Mouse (Mus musculus) heart, adult 9 months (tissue): Measurements from ENCODE around the gene Rnase4.

ENCODE experiments used
- DNase-seq, 2 experiments: peaks; one replicate each; pipeline ENCODE4 v3.0.0; 2022; ENCODE audit warnings: low spot score in 2 of 2

Rnase4 gene

DNA sequence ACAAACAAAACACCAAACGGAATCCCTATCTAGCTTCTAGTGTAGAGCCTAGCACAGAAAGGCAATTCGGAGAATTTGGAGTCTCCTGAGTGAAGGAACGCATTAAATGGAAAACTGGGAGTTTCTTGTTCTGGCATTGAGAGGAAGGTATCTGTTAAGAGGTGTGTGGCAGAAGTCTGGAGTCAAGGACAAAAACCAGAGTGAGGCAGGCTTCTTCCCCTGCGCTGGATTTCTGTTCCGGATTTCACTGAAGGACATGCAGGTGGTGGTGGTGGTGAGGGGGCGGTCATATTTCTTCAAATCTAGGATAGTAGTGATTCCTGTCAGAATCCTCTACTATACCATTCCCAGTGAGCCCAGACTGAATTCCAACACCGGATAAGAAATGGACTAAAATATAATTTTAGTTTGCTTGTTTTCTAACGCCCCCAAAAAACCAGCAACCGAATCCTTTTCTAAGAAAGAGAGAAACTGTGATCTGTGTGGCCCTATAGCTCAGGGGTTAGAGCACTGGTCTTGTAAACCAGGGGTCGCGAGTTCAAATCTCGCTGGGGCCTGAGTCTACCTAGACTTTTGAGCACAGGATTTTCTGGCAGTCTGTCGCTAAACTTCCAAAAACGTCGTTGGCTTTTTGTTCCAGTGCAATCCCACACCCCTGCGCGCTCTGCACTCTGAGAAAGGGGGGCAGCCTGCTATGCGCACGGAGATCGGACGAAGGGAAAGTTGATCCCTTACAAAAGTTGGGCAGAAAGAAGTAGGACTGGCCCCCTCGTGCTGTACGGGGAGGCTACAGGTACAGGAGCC, 2.5 kb upstream of the Rnase4 start:
- peak; percentile 78 to 92 for DNase-seq

- peak; percentile 96 to 99 for DNase-seq
Observed at GRCm38 (mm10) chr14:51088970-51089673, 1.8 kb upstream of the Rnase4 start.

DNA sequence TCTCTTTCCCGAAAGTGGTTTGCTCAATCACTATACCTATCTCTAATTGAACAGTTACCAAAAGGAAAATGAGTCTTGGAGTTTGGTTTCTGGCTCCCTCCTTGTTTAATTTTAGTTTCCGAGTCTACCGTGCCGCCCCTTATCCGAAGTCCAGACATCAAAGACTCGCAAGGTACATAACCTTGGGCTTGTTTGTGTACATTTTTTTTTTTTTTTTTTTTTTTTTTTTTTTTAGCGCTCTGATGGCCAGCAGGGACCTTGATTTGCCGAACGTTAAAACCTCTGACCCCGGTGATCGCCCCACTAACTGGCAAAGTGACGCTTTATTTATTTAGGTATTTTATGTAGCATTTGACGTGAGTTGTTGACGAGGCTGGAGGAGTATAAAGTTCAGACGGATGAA, 1.2 kb upstream of the Rnase4 start:
- DNase-seq: no peak

DNA sequence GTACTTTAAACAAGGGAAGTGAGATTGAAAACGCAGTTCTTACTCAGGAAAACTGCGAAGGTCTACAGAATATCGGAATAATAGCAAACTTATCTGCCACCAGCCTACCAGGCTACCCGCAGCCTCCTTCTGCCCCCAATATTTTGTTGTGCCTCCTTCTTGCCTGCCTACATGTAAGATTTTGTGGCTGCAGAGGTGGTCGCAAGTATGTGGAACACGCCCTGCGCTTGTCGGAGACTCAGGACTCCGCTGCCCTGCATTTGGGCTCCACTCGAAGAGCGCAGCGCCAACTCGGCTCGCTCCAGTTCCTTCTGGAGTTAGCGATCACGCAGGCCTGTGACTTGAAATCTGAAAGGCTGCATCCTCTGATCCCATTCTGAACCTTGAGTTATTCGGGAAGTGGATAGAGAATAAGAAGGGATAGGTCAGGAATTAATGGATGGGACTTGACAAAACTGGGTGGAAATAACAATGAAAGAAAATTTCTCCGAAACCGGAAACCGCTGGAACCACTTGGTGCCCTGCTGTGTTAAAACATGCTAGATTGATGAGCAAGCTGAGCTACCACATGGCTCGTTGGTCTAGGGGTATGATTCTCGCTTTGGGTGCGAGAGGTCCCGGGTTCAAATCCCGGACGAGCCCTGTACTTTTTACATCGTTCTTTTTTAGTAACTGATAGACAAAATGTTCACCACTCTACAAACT, 648 bp upstream of the Rnase4 start:
- peak; percentile 76 to 91 for DNase-seq

DNA sequence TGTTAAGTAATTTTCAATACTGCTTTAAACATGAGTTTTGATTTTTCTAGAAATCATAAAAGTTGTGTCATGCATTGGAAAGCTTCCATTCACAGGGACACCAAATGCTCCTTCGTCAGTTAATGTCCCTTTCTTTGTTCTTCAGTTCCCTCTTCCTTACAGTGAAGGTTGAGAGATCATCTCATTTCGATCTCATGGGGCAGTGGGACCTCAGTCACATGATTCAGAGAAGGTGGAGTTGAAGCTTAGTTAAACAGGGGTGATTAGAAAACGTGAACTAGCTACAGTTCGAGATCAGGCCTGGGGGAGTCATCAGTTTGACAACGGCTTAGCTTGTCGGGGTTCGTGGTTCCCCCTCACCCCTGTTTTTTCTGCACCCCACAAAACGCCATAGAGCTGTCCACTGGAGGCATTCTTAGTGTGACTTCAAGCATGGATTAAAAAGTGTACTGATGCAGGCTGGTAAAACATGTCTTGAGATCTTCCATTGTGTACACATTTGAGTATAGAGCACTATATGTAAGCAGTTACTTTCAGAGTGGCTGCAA, 1.3 kb downstream of the Rnase4 start:
- peak; percentile 31 to 33 for DNase-seq

GRCm38 (mm10) chr14:51093496-51093895, 2.6 kb downstream of the Rnase4 start:
- DNase-seq: peak; percentile 41 to 57

GRCm38 (mm10) chr14:51094096-51094875, 3.4 kb downstream of the Rnase4 start:
- peak; percentile 25 to 51 for DNase-seq

DNA sequence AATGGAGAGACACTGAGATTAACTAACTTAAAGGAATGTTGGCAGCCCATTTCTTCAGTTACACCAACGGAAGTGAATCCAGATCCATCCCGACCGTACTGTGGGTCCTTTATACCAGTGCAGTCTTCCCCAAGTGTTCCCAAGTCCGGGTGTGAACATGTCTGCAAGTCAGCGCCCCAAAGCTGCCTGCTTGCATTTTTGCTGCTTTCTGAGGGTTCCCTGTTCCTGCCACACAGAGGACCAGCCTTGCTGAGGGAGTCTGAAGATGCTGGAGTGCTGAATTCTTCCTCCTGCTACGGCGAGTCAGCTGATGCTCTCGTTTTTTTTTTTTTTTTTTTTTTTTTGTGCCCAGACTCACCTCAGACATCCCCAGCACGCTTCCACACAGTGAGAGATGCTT, 4.0 kb downstream of the Rnase4 start:
- peak in 1 of 2 experiments; percentile 35 for DNase-seq

- no peak for DNase-seq
Observed at GRCm38 (mm10) chr14:51095736-51096524, 5.1 kb downstream of the Rnase4 start.

- peak; percentile 64 to 83 for DNase-seq
Observed at GRCm38 (mm10) chr14:51098300-51098699, 7.4 kb downstream of the Rnase4 start.

GRCm38 (mm10) chr14:51098921-51099320, 8.0 kb downstream of the Rnase4 start:
- no peak for DNase-seq

DNA sequence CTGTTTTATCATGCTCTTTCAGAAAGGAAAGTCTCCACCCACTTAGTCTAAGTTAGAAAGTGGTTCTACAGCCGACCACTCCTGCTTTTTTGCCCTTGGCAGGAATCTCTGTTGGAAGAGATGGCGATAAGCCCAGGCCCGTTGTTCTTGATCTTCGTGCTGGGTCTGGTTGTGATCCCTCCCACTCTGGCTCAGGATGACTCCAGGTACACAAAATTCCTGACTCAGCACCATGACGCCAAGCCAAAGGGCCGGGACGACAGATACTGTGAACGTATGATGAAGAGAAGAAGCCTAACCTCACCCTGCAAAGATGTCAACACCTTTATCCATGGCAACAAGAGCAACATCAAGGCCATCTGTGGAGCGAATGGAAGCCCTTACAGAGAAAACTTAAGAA, 10.4 kb downstream of the Rnase4 start:
- DNase-seq: no peak

DNA sequence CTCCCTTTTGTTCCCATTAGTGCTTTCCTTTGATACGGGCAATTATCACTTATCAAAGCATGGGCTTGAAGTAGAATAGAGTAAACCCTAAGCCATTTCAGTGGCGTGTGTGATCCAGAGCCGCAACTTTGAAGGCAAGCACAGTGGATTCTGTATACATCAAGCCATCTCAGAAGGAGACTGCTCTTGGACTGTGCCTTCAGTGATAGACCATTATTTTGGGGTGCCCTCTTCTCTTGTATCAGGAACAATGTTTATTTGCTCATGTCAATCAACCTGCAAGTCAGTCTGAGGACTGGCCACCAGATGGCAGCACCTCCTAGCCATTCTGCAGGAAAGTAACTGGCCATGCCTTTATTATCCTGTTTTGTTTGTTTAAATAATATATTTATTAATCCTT, 12.3 kb downstream of the Rnase4 start:
- DNase-seq: peak in 1 of 2 experiments; percentile 58

DNA sequence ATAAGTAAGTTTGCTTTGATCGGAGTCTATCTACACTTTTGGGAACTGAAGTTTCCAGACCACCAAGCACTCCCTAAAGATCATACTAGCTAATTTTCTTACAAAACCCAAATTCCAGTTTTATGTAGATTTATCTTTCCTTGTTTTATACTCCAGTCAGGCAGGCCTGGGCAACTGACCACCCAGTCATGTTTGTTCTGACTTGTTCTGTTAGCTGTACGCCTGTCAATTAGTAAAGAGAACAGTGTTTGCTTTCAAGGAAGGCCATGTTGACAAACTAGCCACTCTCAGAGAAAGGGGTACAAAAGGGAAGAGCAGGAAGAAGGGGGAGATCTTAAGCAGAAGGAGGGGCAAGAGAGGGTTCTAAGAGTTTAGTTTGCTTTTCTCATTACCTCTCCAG, 13.5 kb downstream of the Rnase4 start:
- DNase-seq: no peak

DNA sequence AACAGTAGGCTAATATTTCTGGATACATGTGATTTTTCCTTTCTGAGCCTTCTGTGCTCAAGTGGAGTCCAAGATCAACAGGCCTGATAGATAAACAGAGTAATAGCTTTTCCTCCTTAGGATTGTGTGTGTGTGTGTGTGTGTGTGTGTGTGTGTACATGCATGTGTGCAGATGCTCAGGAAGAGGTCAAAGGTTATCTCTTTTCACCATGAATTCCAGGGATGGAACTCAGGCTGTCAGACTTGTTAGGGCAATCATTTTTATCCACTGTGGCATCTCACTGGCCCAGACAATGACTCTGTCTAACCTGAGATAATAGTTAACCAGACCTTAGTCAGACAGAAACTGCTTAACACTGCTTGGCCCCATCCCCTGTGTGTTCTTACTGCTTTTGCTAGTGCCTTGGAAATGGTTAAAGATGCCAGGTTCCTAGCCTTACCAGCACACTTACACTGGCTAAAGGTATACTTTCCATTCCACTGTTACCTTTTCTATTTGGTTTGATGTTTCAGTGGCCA, 15.6 kb downstream of the Rnase4 start:
- no peak for DNase-seq

DNA sequence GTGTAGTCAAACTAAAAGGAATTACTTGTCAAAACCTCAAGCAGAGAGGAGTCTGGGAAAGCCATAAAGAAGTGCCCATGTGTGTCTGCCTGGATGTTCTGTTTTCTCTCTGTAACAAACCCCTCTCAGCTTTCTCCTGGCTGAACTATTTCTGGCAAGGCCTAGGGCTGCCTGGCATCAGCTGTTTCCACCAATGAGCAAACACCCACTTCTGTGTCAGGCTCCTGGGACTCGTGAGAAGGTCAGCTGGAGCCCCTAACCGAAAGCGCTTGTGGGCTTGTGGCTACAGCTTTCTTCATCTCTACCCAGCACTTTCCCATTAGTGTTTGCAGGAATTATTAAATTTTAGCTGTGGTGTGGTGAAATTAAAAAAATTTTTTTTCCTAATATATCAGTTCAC, 21.1 kb downstream of the Rnase4 start:
- no peak for DNase-seq

- no peak for DNase-seq
Observed at GRCm38 (mm10) chr14:51113476-51113875, 22.6 kb downstream of the Rnase4 start.

DNA sequence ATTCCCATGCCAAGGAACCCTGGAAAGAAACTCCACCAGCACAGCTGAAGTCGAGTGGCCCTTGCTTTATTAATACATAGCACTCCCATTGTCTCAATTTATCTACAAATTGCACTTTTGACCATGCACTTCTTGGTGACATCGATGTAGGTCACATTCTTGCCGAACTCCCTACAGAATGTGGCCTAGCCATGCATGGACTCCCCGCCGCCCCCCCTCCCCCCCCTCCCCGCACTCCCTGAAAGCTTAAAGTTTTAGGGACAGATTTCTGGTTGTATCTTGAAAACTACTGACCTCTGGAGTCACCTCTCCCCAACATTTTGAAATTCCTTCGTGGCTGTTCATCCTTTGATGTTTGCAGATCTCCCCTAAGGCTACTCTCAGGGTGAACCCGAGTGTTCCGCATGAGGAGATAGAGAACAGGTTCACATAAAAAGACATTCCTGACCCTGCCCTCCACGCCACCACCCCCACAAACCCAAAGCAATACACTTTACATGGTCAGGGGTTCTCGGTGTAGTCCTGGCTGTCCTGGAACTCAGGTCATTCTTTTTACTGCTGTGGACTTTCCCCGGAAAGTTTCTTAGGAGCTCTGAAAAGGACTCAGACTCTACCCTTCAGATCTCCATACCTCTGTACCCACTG, 23.2 kb downstream of the Rnase4 start, which contains the start of gene Eddm3b:
Eddm3b (plus strand) TSS at position 511 of the 645 bp plus-strand sequence.
- no peak for DNase-seq

- no peak for DNase-seq
Observed at GRCm38 (mm10) chr14:51125684-51126083, 34.8 kb downstream of the Rnase4 start.
